Mouse (Mus musculus) spleen, adult 2 months (tissue): ENCODE data around the gene Akna.
A peak's percentile ranks its signal among the peaks of the same experiment; 100 is the strongest.

Source experiments
- CTCF ChIP-seq: fragments of 200-500 bp; IDR thresholded peaks from 2 replicates; pipeline ENCODE4 v1.5.1; 2011; ENCODE audit warnings: mild to moderate bottlenecking, inconsistent platforms; ENCODE audit not compliant: insufficient read depth, insufficient read length, insufficient replicate concordance; ENCODE audit errors: extremely low read depth
- POLR2A ChIP-seq: fragments of 200-500 bp; IDR thresholded peaks from 2 replicates; pipeline ENCODE4 v1.6.1; 2011; ENCODE audit warnings: low read depth, low read length, inconsistent platforms

DNA sequence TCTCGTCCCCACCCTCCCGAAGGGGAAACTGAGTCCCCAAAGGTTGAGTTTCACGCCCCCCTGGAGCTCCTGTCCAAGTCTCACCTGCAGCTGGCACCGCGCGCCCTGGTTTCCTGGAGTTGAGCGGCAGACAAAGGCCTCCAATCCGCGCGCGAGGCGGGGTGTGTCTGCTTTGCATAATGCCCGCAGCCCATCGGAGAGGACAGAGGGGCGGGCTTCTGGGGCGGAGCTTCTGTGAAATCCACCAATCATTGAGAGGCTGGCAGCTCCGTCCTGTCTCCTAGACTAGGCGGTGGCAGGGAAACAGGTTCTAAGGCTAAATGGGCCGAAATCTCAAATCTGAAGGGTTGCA, 7.4 kb upstream of the Akna start:
- no peak for TF ChIP-seq CTCF
- TF ChIP-seq POLR2A = peak; percentile 22
